ENCODE assay signal across 28 mouse cellular contexts in genomic region chr13:30004849-30005248, GRCm38 (mm10).
"Had no signal": no experiment of that assay in that cellular context is flagged by ENCODE, and none has a peak within 500 bp of the region (broad histone marks: within the 10 kb centered on the region; RNA-seq: fewer than 3 reads in every experiment).

No protein-coding gene starts in this region.

- H3K4me1 ChIP-seq: limb, embryonic 10.5 days; liver, embryonic 13.5 days; liver, embryonic 15.5 days; midbrain, embryonic 12.5 days; midbrain, embryonic 15.5 days had no signal

- H3K27me3 ChIP-seq: limb, embryonic 12.5 days; limb, embryonic 13.5 days; limb, embryonic 15.5 days; liver, embryonic 12.5 days; liver, embryonic 15.5 days; lung, embryonic 15.5 days; midbrain, embryonic 12.5 days; midbrain, embryonic 13.5 days; midbrain, embryonic 15.5 days had no signal

- H3K27ac ChIP-seq: limb, embryonic 10.5 days; limb, embryonic 12.5 days; limb, embryonic 13.5 days; limb, embryonic 15.5 days; liver, embryonic 12.5 days; liver, embryonic 13.5 days; liver, embryonic 14.5 days; liver, embryonic 15.5 days; lung, embryonic 15.5 days; macrophage; midbrain, embryonic 10.5 days; midbrain, embryonic 12.5 days; midbrain, embryonic 13.5 days; midbrain, embryonic 15.5 days had no signal

- H3K36me3 ChIP-seq: limb, embryonic 10.5 days; limb, embryonic 12.5 days; limb, embryonic 13.5 days; limb, embryonic 15.5 days; liver, embryonic 12.5 days; liver, embryonic 13.5 days; liver, embryonic 15.5 days; lung, embryonic 15.5 days; midbrain, embryonic 10.5 days; midbrain, embryonic 12.5 days; midbrain, embryonic 13.5 days; midbrain, embryonic 15.5 days had no signal

- H3K4me2 ChIP-seq: limb, embryonic 12.5 days; limb, embryonic 13.5 days; limb, embryonic 15.5 days; liver, embryonic 11.5 days; liver, embryonic 12.5 days; liver, embryonic 13.5 days; liver, embryonic 15.5 days; lung, embryonic 14.5 days; lung, embryonic 15.5 days; midbrain, embryonic 11.5 days; midbrain, embryonic 12.5 days; midbrain, embryonic 13.5 days; midbrain, embryonic 15.5 days had no signal

- DNase-seq: left cerebral cortex, postnatal 4 days; liver; liver, embryonic 13.5 days; liver, postnatal 0 days; lung, adult 18-20 months; lung, adult 2 months; lung, postnatal 10 days; lung, postnatal 14 days; lung, postnatal 4 days; midbrain, embryonic 14.5 days had no signal

- H3K9ac ChIP-seq: limb, embryonic 12.5 days; limb, embryonic 13.5 days; limb, embryonic 15.5 days; liver, embryonic 12.5 days; liver, embryonic 13.5 days; liver, embryonic 14.5 days; liver, embryonic 15.5 days; liver, postnatal 0 days; lung, embryonic 14.5 days; lung, embryonic 15.5 days; midbrain, embryonic 12.5 days; midbrain, embryonic 13.5 days; midbrain, embryonic 15.5 days had no signal

- H3K4me3 ChIP-seq: limb, embryonic 10.5 days; limb, embryonic 12.5 days; limb, embryonic 13.5 days; limb, embryonic 15.5 days; liver, embryonic 12.5 days; liver, embryonic 13.5 days; liver, embryonic 15.5 days; lung, embryonic 15.5 days; midbrain, embryonic 10.5 days; midbrain, embryonic 12.5 days; midbrain, embryonic 13.5 days; midbrain, embryonic 15.5 days; myocyte had no signal

- H3K9me3 ChIP-seq: limb, embryonic 10.5 days; limb, embryonic 12.5 days; limb, embryonic 13.5 days; limb, embryonic 15.5 days; liver, embryonic 12.5 days; liver, embryonic 13.5 days; liver, embryonic 15.5 days; lung, embryonic 15.5 days; megakaryocyte, embryonic 14.5 days; midbrain, embryonic 10.5 days; midbrain, embryonic 12.5 days; midbrain, embryonic 13.5 days; midbrain, embryonic 15.5 days had no signal
